Mouse (Mus musculus) olfactory bulb, adult 2 months (tissue): ENCODE measurements around the gene Kmo.

Experiments used
- CTCF ChIP-seq: fragments of 200-500 bp; IDR thresholded peaks from 2 replicates; pipeline ENCODE4 v1.5.1; 2012; ENCODE audit warnings: low read depth, mild to moderate bottlenecking, low read length, moderate library complexity; ENCODE audit not compliant: insufficient read depth
- POLR2A ChIP-seq: fragments of 200-500 bp; IDR thresholded peaks from 2 replicates; pipeline ENCODE4 v1.6.1; 2012; ENCODE audit warnings: mild to moderate bottlenecking, low read depth, low read length, moderate library complexity; ENCODE audit not compliant: insufficient read depth

DNA sequence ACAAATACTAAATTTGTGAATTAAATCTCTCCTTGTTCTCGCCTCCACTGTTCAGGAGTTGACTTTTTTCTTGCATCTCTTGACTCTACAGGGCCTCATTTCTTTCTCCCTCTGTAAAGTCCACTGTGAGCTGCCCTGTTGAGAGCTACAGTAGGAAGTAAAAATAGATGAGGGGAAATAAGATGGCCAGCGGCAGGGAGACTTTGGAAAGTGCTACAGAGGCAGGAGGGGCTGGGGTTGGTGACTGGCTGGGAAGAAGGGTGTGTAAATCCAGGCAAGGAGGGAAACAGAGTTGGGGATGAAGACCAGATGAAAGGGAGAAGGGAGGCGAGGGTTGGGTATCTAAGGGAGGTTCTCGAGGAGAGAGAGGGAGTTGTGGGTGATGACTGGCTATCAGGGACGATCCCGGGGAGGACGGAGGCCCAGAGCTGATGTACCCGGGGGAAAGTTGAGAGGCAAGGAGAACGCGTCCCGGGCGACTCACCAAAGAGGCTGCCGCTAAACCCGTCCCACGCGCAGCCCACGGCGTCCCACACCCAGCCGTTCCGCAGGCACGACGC, 71.6 kb downstream of the Kmo start:
- no peak for TF ChIP-seq CTCF
- TF ChIP-seq POLR2A: no peak
